Mouse (Mus musculus) liver, embryonic 11.5 days (tissue): Measurements from ENCODE around the gene Sh3bp1. TPM values are rescaled to one million over a fixed set of nuclear protein-coding genes. Genes with fewer than 3 reads are reported as not detected.

Experiments used
- ATAC-seq: fragments of 200-750 bp; cut with Nextera tagmentation; replicated peaks from 2 replicates; pipeline ENCODE4 v1.8.0; 2017; ENCODE audit warnings: moderate number of reproducible peaks, mild to moderate bottlenecking, moderate TSS enrichment, moderate library complexity; ENCODE audit not compliant: low FRiP score
- DNase-seq: peaks from one replicate; pipeline ENCODE4 v3.0.0-alpha.2; 2017; ENCODE audit warnings: low spot score
- H3K27ac ChIP-seq: fragments of 300-500 bp; sonication (generic); 2 replicates; pipeline ENCODE4 v1.5.1; 2014; ENCODE audit warnings: mild to moderate bottlenecking, low read depth, low read length, control low read depth
- H3K27me3 ChIP-seq: fragments of 300-500 bp; sonication (generic); replicated peaks from 2 replicates; pipeline ENCODE4 v1.6.1; 2014; ENCODE audit warnings: low read length, mixed read lengths; ENCODE audit not compliant: control insufficient read depth, insufficient read depth
- H3K36me3 ChIP-seq: fragments of 300-500 bp; sonication (generic); 2 replicates; pipeline ENCODE4 v1.6.1; 2014; ENCODE audit warnings: mild to moderate bottlenecking, low read length, moderate library complexity, mixed read lengths; ENCODE audit not compliant: control insufficient read depth, insufficient read depth
- H3K4me1 ChIP-seq: fragments of 300-500 bp; sonication (generic); replicated peaks from 2 replicates; pipeline ENCODE4 v1.6.1; 2014; ENCODE audit warnings: low read length, mixed read lengths; ENCODE audit not compliant: control insufficient read depth, insufficient read depth
- H3K4me2 ChIP-seq: fragments of 300-500 bp; sonication (generic); 2 replicates; pipeline ENCODE4 v1.6.1; 2014; ENCODE audit warnings: mild to moderate bottlenecking, control low read depth, moderate library complexity
- H3K4me3 ChIP-seq: fragments of 300-500 bp; sonication (generic); 2 replicates; pipeline ENCODE4 v1.5.1; 2014; ENCODE audit warnings: low read depth, low read length, control low read depth
- H3K9ac ChIP-seq: fragments of 300-500 bp; sonication (generic); 2 replicates; pipeline ENCODE4 v1.6.1; 2014; ENCODE audit warnings: low read depth, low read length, control low read depth
- H3K9me3 ChIP-seq: fragments of 300-500 bp; sonication (generic); 2 replicates; pipeline ENCODE4 v1.6.1; 2016; ENCODE audit warnings: low read length, inconsistent platforms, mixed read lengths; ENCODE audit not compliant: control insufficient read depth
- WGBS: fragments of 180-500 bp; shearing (Covaris S2); extraction: QIAGEN DNeasy Blood & Tissue Kit; methylation state at CpG from one replicate; pipeline ENCODE4 v1.1.7; 2014; 5-methylcytosine and 5-hydroxymethylcytosine counted together
- polyA plus RNA-seq: library from polyadenylated mRNA; unstranded; fragments of >200 nt; fragmentation: Nextera tagmentation; extraction: Ambion mirVana; gene quantifications from 2 replicates; pipeline ENCODE4 v1.2.1, GENCODE M21; 2014

The Sh3bp1 gene
- polyA plus RNA-seq, 1 experiment from 2014 or later: 69.4 TPM

- no peak for DNase-seq
- Histone ChIP-seq H3K4me2 (peak overlapping the region; percentile 97), H3K27ac (peak overlapping the region; percentile 89), H3K4me3 (peak overlapping the region; percentile 59), H3K36me3 (peaks cover 8% of the 10 kb centered on the region), H3K9me3 (no peaks in the 10 kb centered on the region), H3K27me3 (no peaks in the 10 kb centered on the region), H3K4me1 (peaks cover 58% of the 10 kb centered on the region), H3K9ac (peak overlapping the region; percentile 77)
- ATAC-seq: no peak
- 8% methylated on average over 15 of the region's 15 CpGs for WGBS
Measured at GRCm38 (mm10) chr15:78927021-78927787, 27.6 kb downstream of the Sh3bp1 start.

GRCm38 (mm10) chr15:78927788-78928457 lies 28.4 kb downstream of the Sh3bp1 start:
- ATAC-seq (peak; percentile 53), DNase-seq (peak; percentile 87)
- Histone ChIP-seq H3K4me1 (peaks cover 53% of the 10 kb centered on the region), H3K9ac (peak overlapping the region; percentile 77), H3K4me2 (peak overlapping the region; percentile 97), H3K4me3 (peak overlapping the region; percentile 59), H3K36me3 (peaks cover 8% of the 10 kb centered on the region), H3K27me3 (no peaks in the 10 kb centered on the region), H3K27ac (peak overlapping the region; percentile 89), H3K9me3 (no peaks in the 10 kb centered on the region)
- WGBS: under 1% methylated on average over 33 of the region's 35 CpGs

- Histone ChIP-seq H3K9ac (peak overlapping the region; percentile 77), H3K4me3 (peak overlapping the region; percentile 59), H3K27me3 (no peaks in the 10 kb centered on the region), H3K27ac (peak overlapping the region; percentile 89), H3K4me1 (peaks cover 47% of the 10 kb centered on the region), H3K9me3 (no peaks in the 10 kb centered on the region), H3K4me2 (peak overlapping the region; percentile 97), H3K36me3 (peaks cover 8% of the 10 kb centered on the region)
- 41% methylated on average over 8 of the region's 8 CpGs for WGBS
- ATAC-seq (no peak), DNase-seq (no peak)
Measured at GRCm38 (mm10) chr15:78928539-78928938, 29.0 kb downstream of the Sh3bp1 start.

- peak overlapping the region; percentile 25; the same call in 1 of the 2 replicates for H3K27ac ChIP-seq
- H3K9me3 ChIP-seq: no peaks in the 10 kb centered on the region
- H3K4me2 ChIP-seq: no peak overlapping the region
- H3K4me3 ChIP-seq: no peak overlapping the region
- WGBS: 91% methylated on average over 6 of the region's 6 CpGs
- no peak overlapping the region for H3K9ac ChIP-seq
- peaks cover 8% of the 10 kb centered on the region for H3K36me3 ChIP-seq
- ATAC-seq: no peak
- peaks cover 35% of the 10 kb centered on the region for H3K4me1 ChIP-seq
- DNase-seq: no peak
- no peaks in the 10 kb centered on the region for H3K27me3 ChIP-seq
Measured at GRCm38 (mm10) chr15:78930192-78930706, 30.7 kb downstream of the Sh3bp1 start.

GRCm38 (mm10) chr15:78930801-78931426 lies 31.3 kb downstream of the Sh3bp1 start:
- no peaks in the 10 kb centered on the region for H3K27me3 ChIP-seq
- peak overlapping the region; percentile 62 for H3K27ac ChIP-seq
- no peak overlapping the region for H3K9ac ChIP-seq

GRCm38 (mm10) chr15:78931577-78931976 lies 32.0 kb downstream of the Sh3bp1 start:
- DNase-seq (no peak), ATAC-seq (peak; percentile 48)
- H3K9me3 ChIP-seq: no peaks in the 10 kb centered on the region
- peak overlapping the region; percentile 62 for H3K27ac ChIP-seq
- H3K9ac ChIP-seq: no peak overlapping the region
- H3K4me3 ChIP-seq: no peak overlapping the region
- peaks cover 8% of the 10 kb centered on the region for H3K36me3 ChIP-seq
- no peaks in the 10 kb centered on the region for H3K27me3 ChIP-seq
- H3K4me2 ChIP-seq: no peak overlapping the region
- H3K4me1 ChIP-seq: peaks cover 33% of the 10 kb centered on the region
- 21% methylated on average over 3 of the region's 3 CpGs for WGBS

More at GRCm38 (mm10) chr15:78930801-78931426, 31.3 kb downstream of the Sh3bp1 start:
- no peak overlapping the region for H3K4me3 ChIP-seq
- H3K9me3 ChIP-seq: no peaks in the 10 kb centered on the region
- H3K4me1 ChIP-seq: peaks cover 33% of the 10 kb centered on the region
- ATAC-seq (no peak), DNase-seq (no peak)
- no peak overlapping the region for H3K4me2 ChIP-seq
- WGBS: 86% methylated on average over 7 of the region's 7 CpGs
- H3K36me3 ChIP-seq: peaks cover 8% of the 10 kb centered on the region

- DNase-seq: peak; percentile 92
- peaks cover 25% of the 10 kb centered on the region for H3K36me3 ChIP-seq
- peak within 1 kb of the TSS; percentile 67 for H3K9ac ChIP-seq
- H3K4me2 ChIP-seq: peak within 1 kb of the TSS; percentile 70
- H3K27ac ChIP-seq: peak within 1 kb of the TSS; percentile 73
- H3K27me3 ChIP-seq: no peaks in the 10 kb centered on the region
- under 1% methylated on average over 41 of the region's 42 CpGs for WGBS
- ATAC-seq: peak; percentile 79
- peak within 1 kb of the TSS; percentile 83 for H3K4me3 ChIP-seq
- peaks cover 17% of the 10 kb centered on the region for H3K4me1 ChIP-seq
- no peaks in the 10 kb centered on the region for H3K9me3 ChIP-seq
Measured at GRCm38 (mm10) chr15:78934784-78935320, 35.3 kb downstream of the Sh3bp1 start, which contains the start of gene Nol12. TSS of gene Nol12 (plus strand) at chr15:78934933.

- peaks cover 15% of the 10 kb centered on the region for H3K4me1 ChIP-seq
- H3K4me3 ChIP-seq: peak overlapping the region; percentile 83
- peaks cover 34% of the 10 kb centered on the region for H3K36me3 ChIP-seq
- 76% methylated on average over 12 of the region's 12 CpGs for WGBS
- no peaks in the 10 kb centered on the region for H3K9me3 ChIP-seq
- no peak for DNase-seq
- H3K9ac ChIP-seq: peak overlapping the region; percentile 67
- peak overlapping the region; percentile 70 for H3K4me2 ChIP-seq
- peak overlapping the region; percentile 38; the same call in 1 of the 2 replicates for H3K27ac ChIP-seq
- H3K27me3 ChIP-seq: no peaks in the 10 kb centered on the region
- peak; percentile 57 for ATAC-seq
Measured at GRCm38 (mm10) chr15:78936403-78936802, 36.8 kb downstream of the Sh3bp1 start.
